Comparison of ENCODE assay signal across 18 mouse cellular contexts in genomic region chr17:26981050-26981449, GRCm38 (mm10). TPM values are rescaled to one million over a fixed set of nuclear protein-coding genes. Genes with fewer than 3 reads are reported as not detected.
A peak's percentile ranks its signal among the peaks of the same experiment; 100 is the strongest.
DNase-seq lines count a peak whose midpoint lies in the region; ATAC-seq and TF ChIP-seq lines count a peak whose summit lies in the region.
"Had no signal": no experiment of that assay in that cellular context is flagged by ENCODE, and none has a peak within 500 bp of the region (broad histone marks: within the 10 kb centered on the region; RNA-seq: fewer than 3 reads in every experiment).

No protein-coding gene starts in this region.

- no peak overlapping the region for H3K4me3 ChIP-seq in left cerebral cortex, adult 2 months
- H3K4me3 ChIP-seq in olfactory bulb, adult 2 months (ENCODE audit: insufficient read depth, low read depth, low read length) = no peak overlapping the region
- H3K4me3 ChIP-seq: forebrain, embryonic 10.5 days; hindbrain, embryonic 15.5 days; limb, embryonic 12.5 days; midbrain, embryonic 13.5 days had no signal

- WGBS in olfactory bulb, adult 2 months = 31% methylated on average over 2 of the region's 2 CpGs

- peak overlapping the region; percentile 64; the same call in 1 of the 2 replicates for H3K27ac ChIP-seq in left cerebral cortex, adult 2 months
- H3K27ac ChIP-seq in olfactory bulb, adult 2 months (ENCODE audit: insufficient read depth, low read depth, low read length) = peak overlapping the region; percentile 60
- H3K27ac ChIP-seq: forebrain, embryonic 10.5 days; hindbrain, embryonic 15.5 days; limb, embryonic 12.5 days; midbrain, embryonic 13.5 days had no signal

- no peak for DNase-seq in left cerebral cortex, adult 2 months (ENCODE audit: extremely low spot score in 1 of 2, low spot score in 2 of 2)
- DNase-seq in left cerebral cortex, adult 9 months (ENCODE audit: low spot score in 2 of 2) = no peak
- DNase-seq in CD4-positive helper T cell, adult 2 months (ENCODE audit: low read depth, low spot score) = peak; percentile 74
- DNase-seq in MEL-GATA-1-ER (ENCODE audit: extremely low read depth, low read depth) = peak; percentile 53
- DNase-seq in gastrocnemius, postnatal 4 days (ENCODE audit: low spot score in 2 of 2) = no peak
- DNase-seq: cerebellum, adult 18-20 months; heart, postnatal 14 days; kidney, adult 18-20 months; kidney, postnatal 25 days; lung, postnatal 14 days; right cerebral cortex, postnatal 14 days had no signal

- peaks cover 12% of the 10 kb centered on the region for H3K4me1 ChIP-seq in olfactory bulb, adult 2 months (ENCODE audit: control insufficient read depth, insufficient read depth, low read length)

- no peak for TF ChIP-seq CTCF in left cerebral cortex, adult 2 months (IDR thresholded peaks at IDR 0.05)
- TF ChIP-seq CTCF in olfactory bulb, adult 2 months (IDR thresholded peaks at IDR 0.05; ENCODE audit: insufficient read depth, low read depth, low read length) = no peak

- TF ChIP-seq POLR2A in olfactory bulb, adult 2 months (IDR thresholded peaks at IDR 0.05; ENCODE audit: insufficient read depth, low read depth, low read length) = no peak

- intact Hi-C loops in left cerebral cortex, adult 2 months (cut with DNase I) = no loop called here

- no peak for ATAC-seq in frontal cortex, adult (ENCODE audit: low TSS enrichment)
- ATAC-seq: midbrain, embryonic 13.5 days; Patski had no signal

RNA-seq across cellular contexts. Expression of gene Zbtb9, which starts 8.1 kb away (rescaled TPM):
- total RNA-seq in left cerebral cortex, adult 2 months (2021) = 10 to 100 TPM; 16.3 to 18.3 TPM
- 109 TPM in 1 of 2 replicates, not detected in the other for polyA plus RNA-seq in olfactory bulb, adult 2 months (2012; ENCODE audit: insufficient read depth, insufficient read length, low replicate concordance, missing spikeins)
- total RNA-seq in gastrocnemius, postnatal 4 days (2021) = 1 to 10 TPM; 4.1 to 4.8 TPM

RNA-seq across cellular contexts. Expression of gene Syngap1, which starts 40.0 kb away (rescaled TPM):
- total RNA-seq in left cerebral cortex, adult 2 months (2021) = 100 to 1,000 TPM; 452 to 471 TPM
- polyA plus RNA-seq in olfactory bulb, adult 2 months (2012; ENCODE audit: insufficient read depth, insufficient read length, low replicate concordance, missing spikeins) = 50.4 and 503 TPM in 2 replicates
- 10 to 100 TPM; 20.8 to 23.8 TPM for total RNA-seq in gastrocnemius, postnatal 4 days (2021)

RNA-seq across cellular contexts. Expression of gene Cuta, which starts 41.7 kb away (rescaled TPM):
- total RNA-seq in left cerebral cortex, adult 2 months (2021) = 100 to 1,000 TPM; 103 to 110 TPM
- not detected in 2 replicates for polyA plus RNA-seq in olfactory bulb, adult 2 months (2012; ENCODE audit: insufficient read depth, insufficient read length, low replicate concordance, missing spikeins)
- total RNA-seq in gastrocnemius, postnatal 4 days (2021) = 10 to 100 TPM; 90.4 to 92.8 TPM

RNA-seq across cellular contexts. Expression of gene Bak1, which starts 47.8 kb away (rescaled TPM):
- total RNA-seq in left cerebral cortex, adult 2 months (2021) = 10 to 100 TPM; 13.0 to 14.0 TPM
- polyA plus RNA-seq in olfactory bulb, adult 2 months (2012; ENCODE audit: insufficient read depth, insufficient read length, low replicate concordance, missing spikeins) = not detected in 2 replicates
- total RNA-seq in gastrocnemius, postnatal 4 days (2021) = 10 to 100 TPM; 30.2 to 35.2 TPM

RNA-seq across cellular contexts. Expression of gene Phf1, which starts 48.2 kb away (rescaled TPM):
- total RNA-seq in left cerebral cortex, adult 2 months (2021) = 10 to 100 TPM; 33.8 to 39.5 TPM
- polyA plus RNA-seq in olfactory bulb, adult 2 months (2012; ENCODE audit: insufficient read depth, insufficient read length, low replicate concordance, missing spikeins) = not detected in 2 replicates
- total RNA-seq in gastrocnemius, postnatal 4 days (2021) = 10 to 100 TPM in 1 of 2 experiments, 1 to 10 TPM in 1; 9.6 to 10.9 TPM

Comparison
In these comparisons a context has a peak if more than half of its experiments do, and no peak if none do; other contexts are left out.
1. DNase-seq: peak in CD4-positive helper T cell, adult 2 months (single experiment) and MEL-GATA-1-ER (single experiment); none in left cerebral cortex, adult 2 months (0 of 2), left cerebral cortex, adult 9 months (0 of 2) and gastrocnemius, postnatal 4 days (0 of 2).
2. RNA of gene Syngap1, which starts 40.0 kb away (total RNA-seq): 452 to 471 TPM in left cerebral cortex, adult 2 months; 20.8 to 23.8 TPM in gastrocnemius, postnatal 4 days; every median in the first group is over 10 times any median in the second.